Mouse (Mus musculus) kidney, postnatal 10 days (tissue): ENCODE data around the gene Cfap299.
"Not testable (repeated sequence)": the region's sequence is repeated elsewhere in the genome, so short reads cannot be mapped to it uniquely, and the experiment has no call there.

ENCODE experiments used
- DNase-seq: peaks from one replicate; pipeline ENCODE4 v3.0.0; 2021; ENCODE audit warnings: mixed read lengths

Cfap299 gene

DNA sequence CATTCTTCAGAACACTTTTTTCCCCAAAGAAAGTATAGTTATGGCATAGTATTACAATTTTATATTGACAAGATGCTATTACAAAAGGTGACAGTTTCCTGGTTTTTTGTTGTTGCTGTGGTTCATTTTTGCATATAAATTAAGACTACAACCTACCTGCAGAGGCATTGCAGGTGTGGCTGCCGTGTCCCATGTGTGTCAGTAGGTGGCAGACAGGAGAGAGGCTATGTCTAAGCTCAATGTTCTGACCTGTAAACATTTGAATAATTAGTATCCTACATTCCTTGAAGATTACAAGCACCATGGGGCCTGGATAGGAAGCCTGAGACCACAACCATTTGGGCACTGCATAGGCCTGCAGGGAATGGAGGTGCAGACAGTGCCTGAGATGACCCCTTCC is 212.2 kb downstream of the Cfap299 start:
- DNase-seq = no peak

DNA sequence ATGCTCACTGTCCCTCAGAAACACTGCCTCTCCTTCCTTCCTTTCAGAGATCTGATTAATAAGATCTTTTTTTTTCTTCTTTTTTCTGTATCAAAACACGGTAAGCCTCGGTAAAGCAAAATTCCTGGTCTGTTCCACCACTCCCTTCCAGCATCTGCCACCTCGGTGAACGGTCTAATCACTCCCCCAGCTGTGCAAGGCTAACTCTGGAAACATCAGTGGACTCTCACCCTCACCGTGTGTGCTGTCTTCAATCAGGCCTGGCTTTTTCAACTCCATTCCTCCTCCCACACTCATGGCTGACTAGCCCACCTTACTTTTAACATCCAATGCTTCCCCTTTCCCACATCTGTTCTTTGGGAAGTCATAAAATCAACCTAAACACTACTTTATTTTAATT is 221.2 kb downstream of the Cfap299 start:
- no peak for DNase-seq

DNA sequence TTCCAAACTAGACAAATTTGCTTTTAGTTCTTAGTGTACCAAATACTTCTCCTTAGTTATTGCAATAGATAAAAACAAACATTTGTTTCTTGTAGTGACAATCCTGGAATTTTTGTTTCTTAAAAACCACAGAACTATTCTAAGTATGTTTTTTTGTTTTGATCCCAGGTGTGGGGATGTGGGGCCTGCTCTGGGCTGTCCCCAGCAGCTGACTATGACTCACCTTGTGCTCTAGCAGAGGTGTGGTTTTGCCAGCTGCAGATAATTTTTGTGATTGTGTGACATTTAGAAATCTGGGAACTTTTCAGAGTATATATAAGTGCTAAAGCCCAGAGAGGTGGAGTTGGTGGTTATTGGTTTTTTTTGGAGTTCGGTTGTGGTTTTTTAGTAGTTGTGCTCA is 221.8 kb downstream of the Cfap299 start:
- no peak for DNase-seq

DNA sequence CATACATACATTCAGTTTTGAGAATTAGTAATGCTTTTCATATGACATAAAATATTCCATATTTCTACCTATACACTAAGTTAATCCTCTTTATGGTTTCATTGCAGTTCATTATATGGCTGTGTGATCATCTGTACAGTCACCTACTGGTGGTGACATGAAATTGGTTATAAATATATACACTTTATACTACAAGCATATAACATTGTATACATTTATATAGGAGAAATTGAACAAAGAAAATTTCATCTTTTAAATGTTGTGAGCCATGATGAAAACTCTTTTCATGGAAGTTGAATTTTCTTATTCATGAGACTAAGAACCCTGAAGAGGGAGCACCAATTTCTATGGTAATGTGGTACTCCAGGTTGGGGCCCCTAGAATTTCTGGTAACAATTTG is 223.3 kb downstream of the Cfap299 start, which contains the start of gene Gm11111:
Gene Gm11111, plus strand, starts transcription at position 301 of the 400 bp plus-strand sequence.
- no peak for DNase-seq

DNA sequence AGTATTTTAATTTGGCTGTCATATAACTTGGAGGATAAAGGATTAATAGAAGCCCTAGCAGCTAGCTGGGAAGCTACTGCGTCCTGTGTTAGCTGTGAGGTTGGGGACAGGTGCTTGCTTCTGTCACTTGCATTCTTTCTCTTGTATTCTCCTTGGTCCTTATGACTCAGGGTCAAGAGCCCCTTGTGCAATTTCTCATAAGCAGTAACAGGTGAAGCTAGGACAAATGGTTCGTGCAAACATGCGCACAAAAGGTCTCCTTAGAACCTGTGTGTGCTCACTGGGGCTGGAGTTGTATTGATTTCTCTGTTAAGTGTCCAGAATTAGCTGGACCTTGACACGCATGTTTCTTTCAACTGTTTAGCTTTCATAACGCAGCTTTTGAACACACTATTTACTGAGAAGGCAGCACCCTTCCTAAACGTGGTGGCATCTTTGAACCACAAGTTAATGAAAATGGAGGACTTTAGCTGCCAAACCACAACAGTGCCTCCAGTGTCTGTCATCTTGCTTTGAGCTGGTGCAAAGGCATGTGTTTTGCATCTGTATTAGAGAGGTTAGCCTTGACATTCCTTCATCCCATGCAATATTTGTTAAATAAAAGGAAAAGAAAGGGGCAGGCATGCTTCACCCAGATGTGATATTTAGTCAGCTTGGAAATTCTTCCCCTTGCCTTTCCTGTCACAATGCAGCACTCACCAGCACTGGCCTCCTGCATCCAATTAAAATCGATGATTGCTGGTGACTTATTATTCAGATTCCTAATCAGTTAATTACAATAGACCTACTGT is 223.9 kb downstream of the Cfap299 start:
- DNase-seq = no peak

DNA sequence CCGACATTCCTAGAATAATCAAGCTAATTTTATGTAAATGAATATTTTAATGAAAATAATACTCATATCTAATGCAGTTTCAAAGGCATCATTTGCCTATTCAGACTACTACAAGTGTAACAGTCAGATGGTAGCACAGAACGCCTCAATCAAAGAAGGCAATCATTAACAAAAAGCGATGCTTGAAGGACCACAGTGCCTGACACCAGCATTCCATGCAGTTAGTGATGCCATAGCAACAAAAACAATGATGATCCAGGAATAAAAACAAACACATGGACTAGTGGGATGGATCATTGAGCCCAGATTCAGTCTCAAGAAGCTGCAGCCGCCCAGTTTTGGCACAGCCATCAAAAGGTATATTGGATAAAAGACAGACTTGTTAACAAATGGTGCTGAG is 232.2 kb downstream of the Cfap299 start:
- no peak for DNase-seq

DNA sequence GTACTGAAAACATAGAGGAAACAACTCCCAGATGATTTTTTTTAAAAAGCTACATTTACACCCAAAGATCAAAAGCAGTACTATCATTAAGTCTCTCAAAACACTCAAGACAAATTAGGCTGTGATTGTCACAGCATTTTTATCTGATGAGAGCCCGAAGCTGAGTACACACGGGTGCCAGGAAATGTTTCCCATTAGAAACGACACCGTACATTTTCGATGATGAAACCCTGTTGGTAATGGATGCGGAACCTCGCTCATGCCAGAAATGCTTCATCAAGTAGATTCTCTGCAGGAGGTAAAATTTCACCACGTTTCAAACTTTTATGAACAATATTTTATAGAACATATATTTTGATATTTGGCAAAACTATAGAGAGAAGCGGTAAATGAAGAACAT is 233.7 kb downstream of the Cfap299 start:
- DNase-seq = no peak

DNA sequence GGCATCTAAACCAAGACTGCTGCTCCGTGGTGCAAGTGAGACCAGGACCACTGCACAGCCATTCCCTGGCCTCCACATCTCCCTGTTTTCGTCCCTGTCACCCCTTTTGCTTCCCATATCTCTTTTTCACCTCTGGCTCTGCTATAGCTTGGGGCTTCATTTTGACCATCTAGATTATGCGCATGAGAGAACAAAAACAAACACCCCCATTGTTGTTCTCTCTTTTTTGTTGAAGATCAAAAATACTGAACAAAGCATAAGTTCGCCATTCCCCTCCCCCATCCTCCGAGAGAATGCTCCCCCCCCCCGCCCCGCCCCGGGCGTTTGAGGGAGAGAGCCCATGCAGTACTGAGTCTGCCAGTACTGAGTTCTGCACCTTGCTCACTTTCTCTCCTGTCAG is 234.7 kb downstream of the Cfap299 start:
- no peak for DNase-seq

DNA sequence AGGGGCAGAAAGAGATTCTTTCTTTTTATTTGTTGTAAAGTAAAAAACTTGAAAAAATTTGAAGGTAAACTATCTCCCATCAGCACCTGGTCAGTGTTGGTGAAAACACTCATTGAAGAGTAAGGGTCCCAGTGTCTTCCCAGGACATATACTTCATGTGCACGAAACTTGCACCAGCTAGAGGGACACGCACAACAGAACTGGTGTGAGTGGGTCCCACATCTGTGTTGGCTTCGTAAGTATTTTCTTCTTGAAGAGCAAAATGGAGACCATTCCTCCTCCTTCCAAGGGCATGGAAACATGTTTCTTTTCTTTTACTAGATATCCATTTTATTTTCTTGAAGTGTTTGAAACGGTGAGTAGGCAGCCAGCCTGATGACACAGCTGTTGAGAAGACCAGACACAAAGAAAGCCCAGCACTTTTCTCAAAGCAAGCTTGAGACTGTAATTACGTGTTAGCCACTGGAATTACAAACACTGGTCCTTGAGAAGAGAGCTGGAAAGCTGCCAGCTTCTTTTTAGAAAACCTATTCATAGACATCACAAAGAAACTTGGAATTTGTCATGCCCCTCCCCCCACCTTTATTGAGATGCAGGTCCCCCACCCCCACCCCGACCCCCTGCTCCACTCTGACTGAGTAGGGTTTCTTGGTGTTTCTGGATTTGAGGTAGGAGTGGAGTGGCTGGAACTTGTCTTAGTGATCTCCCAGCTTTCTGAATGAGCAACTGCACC is 237.5 kb downstream of the Cfap299 start:
- DNase-seq = no peak

DNA sequence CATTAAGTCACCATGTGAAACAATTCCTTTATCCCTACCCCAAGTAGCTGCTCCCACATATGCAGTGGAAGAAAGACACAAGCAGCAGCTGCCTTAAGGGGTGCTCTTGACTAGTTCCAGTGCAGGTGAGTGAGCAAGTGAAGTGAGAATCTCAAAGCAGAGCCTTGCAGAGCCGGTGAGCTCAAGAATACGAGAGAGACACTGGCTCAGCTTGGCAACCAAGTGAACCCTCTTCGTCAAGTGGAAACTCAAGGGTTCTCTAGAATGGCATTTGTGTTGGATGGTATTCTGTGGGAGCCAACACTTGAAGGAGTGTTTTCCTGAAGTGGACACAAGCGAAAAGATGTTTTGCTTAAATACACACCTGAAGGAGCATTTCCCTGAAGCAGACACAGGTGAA is 239.4 kb downstream of the Cfap299 start:
- DNase-seq = no peak

DNA sequence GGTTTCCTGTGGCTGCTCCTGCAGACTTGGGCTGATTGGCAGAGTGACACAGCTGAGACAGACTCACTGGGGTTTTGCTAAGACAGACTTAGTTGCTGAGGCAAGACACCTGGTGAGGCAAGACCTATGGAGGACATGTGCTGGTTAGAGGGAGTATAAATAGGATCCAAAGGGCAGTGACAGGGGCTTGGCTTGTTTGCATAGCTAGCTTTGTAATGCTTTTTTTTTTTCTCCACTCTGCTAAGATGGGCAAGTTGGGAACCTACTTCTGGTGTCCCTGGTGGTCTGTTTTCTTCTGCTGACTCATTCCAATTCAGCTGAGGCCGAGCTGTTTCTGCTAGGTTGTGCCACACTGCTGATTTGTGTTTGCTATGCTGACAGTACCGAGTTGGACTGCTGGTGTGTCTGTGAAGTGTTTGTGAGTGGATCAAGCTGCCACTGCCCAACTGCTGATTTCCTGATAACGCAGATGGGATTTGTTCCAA is 240.0 kb downstream of the Cfap299 start:
- no peak for DNase-seq

DNA sequence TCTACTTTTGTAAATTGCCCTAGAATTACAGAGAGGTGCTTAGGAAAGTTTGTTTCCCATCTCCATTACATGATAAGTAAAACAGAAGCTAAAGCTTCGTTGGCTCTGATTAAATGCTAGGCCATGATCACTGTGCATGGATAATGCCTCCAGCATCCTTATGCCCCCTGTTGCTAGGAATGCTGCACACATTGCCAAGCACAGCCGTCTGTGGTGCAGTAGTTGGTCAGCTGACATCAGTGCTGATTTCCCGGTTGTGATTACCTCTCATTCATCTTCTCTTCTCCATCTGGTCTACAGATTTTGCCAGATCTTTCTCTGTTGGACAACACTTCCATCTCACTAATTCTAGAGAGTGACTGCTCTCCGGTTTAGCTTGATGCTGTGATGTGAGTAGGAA is 243.3 kb downstream of the Cfap299 start:
- no peak for DNase-seq

DNA sequence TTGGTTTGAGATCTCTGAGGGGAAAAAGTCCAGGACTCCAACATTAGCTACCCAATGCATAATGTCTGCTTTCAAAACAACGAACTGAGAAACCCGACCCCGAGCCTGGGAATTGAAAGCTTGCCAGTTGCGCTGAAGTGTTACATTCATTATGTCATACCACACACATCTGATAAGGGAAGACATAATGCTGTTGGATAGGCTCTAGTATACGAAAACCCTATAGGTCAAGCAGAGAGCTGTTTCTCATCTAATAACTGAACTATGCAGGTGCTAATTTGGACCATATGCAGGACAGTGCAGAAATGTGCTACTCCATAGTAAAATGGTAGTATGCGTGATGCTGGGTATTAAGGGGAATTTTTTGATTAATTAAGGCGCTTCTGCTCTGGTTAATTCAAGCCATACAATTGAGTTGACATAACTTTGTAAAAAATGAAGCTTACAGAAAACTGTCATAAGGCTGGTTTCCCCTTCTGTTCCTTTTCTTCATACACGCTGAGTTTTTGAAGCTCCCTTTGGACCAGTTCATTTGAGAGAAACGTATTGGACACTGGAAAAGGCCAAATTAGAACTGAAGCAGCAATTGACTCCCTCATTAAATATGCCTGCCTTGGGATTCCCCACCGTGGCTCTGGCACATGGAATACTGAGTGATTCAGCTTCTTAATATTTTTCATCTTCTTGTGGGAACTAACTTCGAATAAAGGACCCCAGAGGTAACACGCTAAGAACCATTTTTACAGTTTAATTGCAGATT is 245.8 kb downstream of the Cfap299 start:
- DNase-seq = no peak

DNA sequence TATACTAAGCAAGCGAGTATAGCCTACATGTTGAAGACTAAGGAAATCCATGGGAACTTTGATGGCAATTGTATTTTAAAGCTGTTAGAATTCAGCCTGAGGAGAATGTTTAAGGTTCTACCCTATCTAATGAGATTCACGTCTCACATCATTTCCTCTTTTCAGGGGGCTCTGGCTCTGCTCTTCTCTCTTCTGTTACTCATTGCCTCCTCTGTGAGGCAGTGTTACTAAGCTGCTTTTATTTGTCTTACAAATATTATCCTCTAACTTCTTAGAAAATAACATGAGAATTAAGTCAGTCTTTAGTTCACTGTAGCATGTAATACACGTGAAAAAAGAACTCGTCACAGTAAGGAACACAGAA is 246.3 kb downstream of the Cfap299 start:
- DNase-seq = no peak

DNA sequence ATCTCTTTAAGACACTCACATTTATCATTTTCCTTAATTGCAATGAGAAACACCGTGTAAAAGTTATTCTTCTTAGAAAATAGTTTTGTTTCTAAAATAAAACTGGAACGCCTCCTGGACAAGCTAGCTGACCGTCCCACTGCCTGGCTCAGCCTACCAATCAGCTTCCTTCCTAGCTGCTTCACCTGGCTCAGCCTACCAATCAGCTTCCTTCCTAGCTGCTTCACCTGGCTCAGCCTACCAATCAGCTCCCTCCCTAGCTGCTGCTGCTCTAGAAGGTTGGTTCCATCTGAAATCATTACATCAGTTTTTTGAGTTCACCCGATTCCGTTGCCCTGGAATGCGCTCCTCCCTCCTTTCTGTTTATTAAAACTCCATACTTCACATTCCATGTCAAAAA is 247.4 kb downstream of the Cfap299 start:
- not testable (repeated sequence) for DNase-seq

DNA sequence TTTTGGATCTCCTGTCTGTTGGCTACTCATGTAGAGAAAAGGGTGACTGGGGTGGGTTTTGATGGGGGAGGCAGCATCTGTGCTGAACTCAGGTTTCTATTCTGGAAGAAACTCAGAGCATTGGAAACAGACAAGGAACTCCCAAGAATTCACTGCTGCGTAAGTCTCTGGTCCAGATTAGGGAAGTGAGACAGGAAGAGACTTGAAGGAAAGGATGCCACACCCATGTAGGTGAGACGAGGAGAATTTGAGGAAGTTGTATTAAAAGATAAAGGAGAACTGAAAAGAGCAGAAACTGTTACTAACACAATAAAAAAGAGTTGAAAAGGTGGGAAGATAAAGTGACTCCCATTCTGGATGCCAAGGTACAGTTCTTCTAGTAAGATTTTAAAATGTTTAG is 249.3 kb downstream of the Cfap299 start:
- no peak for DNase-seq

DNA sequence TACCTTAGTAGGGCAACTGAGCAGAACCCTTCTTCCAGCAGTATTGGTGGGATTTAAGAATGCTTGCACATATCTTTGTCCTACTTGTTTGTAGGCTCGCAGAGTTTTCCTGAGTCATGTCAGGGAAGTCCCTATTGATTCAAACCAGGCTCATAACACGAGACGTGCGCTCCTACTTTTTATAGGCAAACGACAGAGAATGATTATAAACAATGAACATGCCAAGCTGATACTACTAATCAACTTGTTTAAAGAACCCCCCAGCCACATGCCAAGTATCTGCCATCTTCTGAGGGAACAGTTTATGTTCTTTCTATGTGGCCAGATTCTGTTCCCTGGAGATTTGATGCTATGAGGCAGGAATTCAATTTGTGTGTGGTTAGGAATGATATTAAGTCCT is 251.7 kb downstream of the Cfap299 start:
- no peak for DNase-seq

DNA sequence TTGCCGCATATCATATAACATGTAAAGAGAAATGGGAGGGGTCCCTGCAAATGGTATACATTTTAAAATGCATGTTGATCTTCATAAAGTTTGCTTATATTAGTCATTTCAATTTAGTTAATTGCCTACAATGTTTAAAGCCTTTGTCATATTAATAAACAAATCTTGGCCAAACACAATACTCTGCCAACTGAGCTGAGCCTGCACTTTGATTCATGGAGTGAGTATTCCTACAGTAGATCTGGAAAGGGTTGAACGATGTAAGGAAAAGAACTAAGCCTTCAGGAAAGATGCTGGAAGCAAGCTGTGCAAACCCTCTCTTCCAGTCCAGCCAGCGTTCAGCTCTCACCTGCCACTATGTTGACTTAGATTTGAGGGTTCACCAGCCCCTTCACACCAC is 252.9 kb downstream of the Cfap299 start:
- no peak for DNase-seq

DNA sequence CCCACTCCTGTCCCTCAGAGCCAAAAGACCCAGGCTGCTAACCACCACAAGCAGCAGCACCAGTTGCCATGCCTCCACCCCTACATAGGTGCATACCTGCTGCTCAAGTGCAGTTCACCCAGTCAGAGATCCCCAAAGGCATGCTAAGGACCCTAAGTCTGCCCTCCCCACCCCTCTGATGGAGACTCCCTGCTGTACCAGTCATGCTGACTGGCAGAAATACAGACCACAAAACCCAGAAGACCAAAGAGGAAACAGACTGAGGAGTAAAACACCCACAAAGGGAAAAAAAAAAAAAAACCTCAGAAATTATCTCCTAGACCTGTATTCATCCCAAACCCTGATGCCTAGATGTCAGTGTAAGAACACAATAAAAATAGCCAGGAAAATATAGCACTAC is 256.8 kb downstream of the Cfap299 start:
- DNase-seq = no peak

DNA sequence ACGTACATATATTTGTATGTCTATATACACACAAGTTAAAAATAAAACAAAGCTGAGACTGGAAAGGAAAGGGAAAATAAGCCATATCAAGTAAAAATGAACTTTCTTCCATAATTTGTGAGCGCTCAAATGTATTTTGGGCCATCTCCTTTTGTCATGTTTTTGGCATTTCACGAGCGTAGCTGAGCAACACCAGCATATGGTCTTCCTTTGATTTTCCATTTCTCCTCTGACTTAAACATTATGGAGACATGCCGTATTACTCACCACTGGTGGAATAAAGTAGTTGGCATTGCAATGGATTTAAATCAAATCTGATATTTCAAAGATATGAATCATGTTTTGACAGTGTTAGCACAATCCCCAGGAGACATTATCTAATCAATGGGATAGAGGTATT is 284.4 kb downstream of the Cfap299 start:
- no peak for DNase-seq

DNA sequence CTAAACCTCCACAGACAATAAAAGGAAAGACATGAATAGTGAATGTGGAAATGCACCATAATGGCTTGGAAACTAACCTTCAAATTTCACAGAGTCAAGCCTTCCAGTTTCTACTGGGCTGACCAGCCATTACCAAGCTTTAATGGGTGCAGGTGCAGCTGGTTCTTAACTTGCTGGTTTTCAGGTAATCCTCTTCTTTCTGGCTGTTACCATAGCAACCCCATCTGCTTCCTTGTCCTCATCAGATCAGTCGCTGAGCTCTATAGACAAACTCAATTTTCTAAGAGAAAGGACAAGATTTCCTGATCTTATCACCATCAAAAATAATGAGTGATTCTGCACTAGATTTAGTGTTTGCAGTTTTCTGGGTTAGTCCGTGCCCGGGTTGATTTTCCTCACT is 287.8 kb downstream of the Cfap299 start:
- no peak for DNase-seq

DNA sequence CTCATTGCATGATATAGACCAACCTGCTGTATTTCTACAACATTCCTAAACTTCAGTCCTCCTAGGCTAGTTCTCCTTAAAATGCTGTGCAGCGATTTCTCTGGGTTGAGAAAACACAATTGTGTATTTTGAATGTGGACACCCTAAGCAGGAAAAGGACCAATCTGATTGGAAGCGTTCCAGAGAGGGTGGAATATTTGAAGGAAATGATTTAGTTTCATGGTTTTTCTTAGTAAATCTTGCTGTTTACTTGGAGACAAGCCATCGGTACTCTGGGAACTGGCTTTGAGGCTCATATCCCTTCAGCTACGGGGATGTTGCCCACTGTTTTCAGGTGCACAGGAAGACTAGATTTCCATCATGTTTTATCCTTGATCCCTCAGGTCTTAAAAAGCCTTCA is 288.3 kb downstream of the Cfap299 start:
- DNase-seq = peak; percentile 5

DNA sequence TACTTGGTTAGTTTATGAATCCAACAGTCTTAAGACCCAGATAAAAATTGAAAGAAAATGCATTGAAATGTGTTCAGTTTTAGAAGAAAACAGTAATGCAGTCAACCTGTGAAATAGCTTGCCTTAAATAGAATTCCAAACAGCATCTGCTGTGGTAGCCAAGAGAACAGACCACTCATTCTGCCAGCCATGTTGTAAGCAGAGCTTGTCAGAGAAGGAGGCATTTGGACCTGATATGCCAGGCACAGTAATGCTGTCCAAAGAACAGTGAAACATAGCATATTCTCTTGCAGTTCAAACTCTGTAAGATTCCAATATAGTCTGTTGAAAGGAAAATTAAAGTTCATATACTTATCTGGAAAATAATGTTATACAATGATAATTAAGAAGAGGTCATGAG is 321.2 kb downstream of the Cfap299 start:
- DNase-seq = no peak

DNA sequence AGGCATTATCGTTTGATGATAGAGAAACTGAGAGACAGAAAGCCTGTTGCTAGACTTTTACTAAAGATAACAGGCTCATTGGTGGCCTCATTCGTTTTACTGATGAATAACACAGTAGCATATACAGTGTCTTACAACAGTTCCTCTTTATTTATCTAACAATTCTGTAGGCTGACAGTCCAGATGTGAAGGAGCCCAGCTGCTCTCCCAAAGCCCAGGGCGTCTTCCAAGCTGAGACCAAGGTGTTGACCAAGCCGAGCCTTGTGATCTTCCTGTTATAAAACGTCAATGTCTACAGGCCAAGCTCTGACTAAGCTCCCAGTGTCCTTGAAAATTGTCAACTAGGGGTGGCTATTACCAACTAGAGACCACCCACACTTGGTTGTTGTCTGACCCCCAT is 321.9 kb downstream of the Cfap299 start:
- no peak for DNase-seq
